Mouse (Mus musculus): Measurements from ENCODE around the gene Gm14409.
"Not testable (repeated sequence)": the region's sequence is repeated elsewhere in the genome, so short reads cannot be mapped to it uniquely, and the experiment has no call there.

- not testable (repeated sequence) for TF ChIP-seq CTCF (IDR thresholded peaks at IDR 0.05; ENCODE audit: low read depth); EP300 (optimal IDR thresholded peaks at IDR 0.05)
Observed at GRCm38 (mm10) chr2:177309627-177310026, 42.8 kb upstream of the Gm14409 start.

Data from stomach, postnatal 0 days (tissue).